In the genomic region with DNA sequence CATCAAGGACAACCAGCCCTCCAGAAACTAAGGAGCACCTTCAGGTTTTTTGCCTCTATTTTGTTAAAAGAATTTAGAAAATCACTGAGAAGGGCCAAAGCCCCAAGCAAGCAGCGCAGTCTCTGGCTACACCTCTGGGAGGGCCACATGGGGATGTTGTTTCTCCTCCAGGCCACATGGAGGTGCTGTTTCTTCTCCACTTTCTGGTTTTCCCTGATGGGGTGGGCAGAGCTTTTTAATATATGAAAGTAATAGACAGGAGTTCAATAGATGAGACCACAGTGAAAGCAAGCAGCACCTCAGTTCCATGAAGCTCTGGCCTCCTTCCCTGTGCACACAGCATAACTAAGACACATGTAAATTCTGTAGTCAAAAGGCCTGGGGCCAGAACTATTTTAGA, we compare ENCODE assay signal across 9 mouse cellular contexts.
DNase-seq lines count a peak whose midpoint lies in the region; ATAC-seq lines count a peak whose summit lies in the region.
"Had no signal": no experiment of that assay in that cellular context is flagged by ENCODE, and none has a peak within 500 bp of the region (broad histone marks: within the 10 kb centered on the region; RNA-seq: fewer than 3 reads in every experiment).

No protein-coding gene starts in this region.

- no peak overlapping the region for H3K4me3 ChIP-seq in neural tube, embryonic 15.5 days (replicated peaks)
- H3K4me3 ChIP-seq in limb, embryonic 15.5 days: no peak overlapping the region
- no peak overlapping the region for H3K4me3 ChIP-seq in forebrain, embryonic 10.5 days
- H3K4me3 ChIP-seq: embryonic facial prominence, embryonic 12.5 days had no signal

- no peak overlapping the region for H3K9ac ChIP-seq in neural tube, embryonic 15.5 days (replicated peaks)
- H3K9ac ChIP-seq in limb, embryonic 15.5 days: no peak overlapping the region
- H3K9ac ChIP-seq: embryonic facial prominence, embryonic 12.5 days had no signal

- no peaks in the 10 kb centered on the region for H3K27me3 ChIP-seq in neural tube, embryonic 15.5 days (replicated peaks)
- H3K27me3 ChIP-seq in limb, embryonic 15.5 days: no peaks in the 10 kb centered on the region
- H3K27me3 ChIP-seq in forebrain, embryonic 10.5 days (ENCODE audit: poor library complexity, severe bottlenecking): no peaks in the 10 kb centered on the region
- H3K27me3 ChIP-seq: embryonic facial prominence, embryonic 12.5 days had no signal

- H3K27ac ChIP-seq in neural tube, embryonic 15.5 days (replicated peaks): no peak overlapping the region
- peak overlapping the region; percentile 50 for H3K27ac ChIP-seq in limb, embryonic 15.5 days
- no peak overlapping the region for H3K27ac ChIP-seq in forebrain, embryonic 10.5 days
- H3K27ac ChIP-seq: embryonic facial prominence, embryonic 12.5 days had no signal

- no peak for ATAC-seq in neural tube, embryonic 15.5 days (ENCODE audit: low FRiP score)
- no peak for ATAC-seq in limb, embryonic 15.5 days (ENCODE audit: insufficient number of reproducible peaks, low FRiP score, low TSS enrichment, low read depth)

- no peaks in the 10 kb centered on the region for H3K36me3 ChIP-seq in neural tube, embryonic 15.5 days
- peaks cover 29% of the 10 kb centered on the region for H3K36me3 ChIP-seq in limb, embryonic 15.5 days
- H3K36me3 ChIP-seq in forebrain, embryonic 10.5 days (replicated peaks): peaks cover 41% of the 10 kb centered on the region

- H3K4me2 ChIP-seq in neural tube, embryonic 15.5 days: no peak overlapping the region
- no peak overlapping the region for H3K4me2 ChIP-seq in limb, embryonic 15.5 days
- H3K4me2 ChIP-seq: embryonic facial prominence, embryonic 12.5 days had no signal

- 97% methylated on average over 1 of the region's 1 CpGs for WGBS in neural tube, embryonic 15.5 days
- WGBS in limb, embryonic 15.5 days: 79% methylated on average over 1 of the region's 1 CpGs
- WGBS in forebrain, embryonic 10.5 days: 94% methylated on average over 1 of the region's 1 CpGs

- DNase-seq in adrenal gland, postnatal 10 days: peak; percentile 52
- DNase-seq in adrenal gland, adult 8-10 months: no peak
- peak; percentile 24 for DNase-seq in neural tube, embryonic 10.5 days (ENCODE audit: extremely low spot score, low spot score)
- DNase-seq in thymus, postnatal 25 days: peak; percentile 34
- DNase-seq in forebrain, embryonic 10.5 days (ENCODE audit: extremely low spot score, low spot score): no peak
- DNase-seq in gastrocnemius, postnatal 14 days: no peak

- intact Hi-C loops in gastrocnemius, postnatal 14 days (cut with DNase I; ENCODE audit: low total_unique reads): no loop called here

- H3K9me3 ChIP-seq in neural tube, embryonic 15.5 days (replicated peaks): no peaks in the 10 kb centered on the region
- no peaks in the 10 kb centered on the region for H3K9me3 ChIP-seq in limb, embryonic 15.5 days
- no peaks in the 10 kb centered on the region for H3K9me3 ChIP-seq in forebrain, embryonic 10.5 days
- H3K9me3 ChIP-seq: embryonic facial prominence, embryonic 12.5 days had no signal

- H3K4me1 ChIP-seq in neural tube, embryonic 15.5 days: peaks cover 17% of the 10 kb centered on the region
- peaks cover 34% of the 10 kb centered on the region for H3K4me1 ChIP-seq in limb, embryonic 15.5 days
- H3K4me1 ChIP-seq in forebrain, embryonic 10.5 days: peaks cover 7% of the 10 kb centered on the region; the same call in 1 of the 2 replicates
- H3K4me1 ChIP-seq: embryonic facial prominence, embryonic 12.5 days had no signal

Comparison
In these comparisons a context has a peak if more than half of its experiments do, and no peak if none do; other contexts are left out.
1. DNase-seq: peak in adrenal gland, postnatal 10 days (single experiment), neural tube, embryonic 10.5 days (single experiment) and thymus, postnatal 25 days (single experiment); none in adrenal gland, adult 8-10 months (single experiment), forebrain, embryonic 10.5 days (single experiment) and gastrocnemius, postnatal 14 days (single experiment).